14 mouse cellular contexts compared by ENCODE assay signal in the genomic region with DNA sequence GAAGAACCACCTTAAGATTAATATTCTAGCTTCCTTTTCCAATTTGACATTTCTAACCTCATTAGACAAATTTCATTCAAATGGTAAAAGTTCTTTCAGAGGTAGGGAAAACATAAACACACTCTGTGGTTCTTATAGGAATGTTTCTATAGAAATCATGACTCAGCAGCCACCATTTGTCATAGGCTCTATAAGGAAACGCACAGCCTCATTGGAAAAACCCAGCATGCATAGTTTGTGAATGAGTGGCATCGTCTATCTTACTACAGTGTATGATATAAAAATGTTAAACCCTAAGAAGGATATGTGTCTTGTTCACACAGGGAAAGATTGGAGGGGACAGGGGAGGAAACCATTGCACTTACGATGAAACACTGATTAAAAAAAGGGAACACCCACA.
"Had no signal": no experiment of that assay in that cellular context is flagged by ENCODE, and none has a peak within 500 bp of the region (broad histone marks: within the 10 kb centered on the region; RNA-seq: fewer than 3 reads in every experiment).

No protein-coding gene starts in this region.

- H3K4me3 ChIP-seq: liver, embryonic 13.5 days; stomach, embryonic 15.5 days had no signal

- DNase-seq: kidney, postnatal 25 days; liver, embryonic 13.5 days; lung, adult 2 months; lung, postnatal 14 days; lung, postnatal 4 days; midbrain, embryonic 14.5 days; right cerebral cortex, adult 18-20 months; right cerebral cortex, postnatal 25 days; spleen, adult 18-20 months; thymus, adult 18-20 months; thymus, postnatal 36 days had no signal

- H3K27ac ChIP-seq: kidney, postnatal 0 days; liver, embryonic 13.5 days; stomach, embryonic 15.5 days had no signal

- H3K9me3 ChIP-seq: liver, embryonic 13.5 days; stomach, embryonic 15.5 days had no signal

- H3K9ac ChIP-seq: liver, embryonic 13.5 days; stomach, embryonic 15.5 days had no signal

- H3K27me3 ChIP-seq: liver, embryonic 13.5 days; stomach, embryonic 15.5 days had no signal

- H3K4me2 ChIP-seq: liver, embryonic 13.5 days; midbrain, embryonic 11.5 days; stomach, embryonic 15.5 days had no signal

- H3K4me1 ChIP-seq: liver, embryonic 13.5 days; stomach, embryonic 15.5 days had no signal
